Mouse (Mus musculus) cerebellum, adult 2 months (tissue): ENCODE measurements around the gene Uvrag. TPM values are rescaled to one million over a fixed set of nuclear protein-coding genes. Genes with fewer than 3 reads are reported as not detected.

Experiments used
- DNase-seq, 2 experiments: peaks; one replicate each; pipeline ENCODE4 v3.0.0; 2021
- H3K27ac ChIP-seq: fragments of 200-500 bp; 2 replicates; pipeline ENCODE4 v1.5.1; 2012; ENCODE audit warnings: low read length, control low read depth, inconsistent platforms; ENCODE audit not compliant: insufficient read depth
- H3K27me3 ChIP-seq: fragments of 200-500 bp; 2 replicates; pipeline ENCODE4 v1.6.1; 2012; ENCODE audit warnings: inconsistent platforms, mild to moderate bottlenecking, low read length, moderate library complexity; ENCODE audit not compliant: control insufficient read depth, insufficient read depth
- H3K4me1 ChIP-seq: fragments of 200-500 bp; 2 replicates; pipeline ENCODE4 v1.6.1; 2011; ENCODE audit warnings: low read length; ENCODE audit not compliant: control insufficient read depth, insufficient read depth
- H3K4me3 ChIP-seq: fragments of 200-500 bp; replicated peaks from 2 replicates; pipeline ENCODE3; 2011; ENCODE audit warnings: mild to moderate bottlenecking, low read depth, low read length, control low read depth; ENCODE audit not compliant: insufficient read depth
- CTCF ChIP-seq: fragments of 200-500 bp; IDR thresholded peaks from 2 replicates; pipeline ENCODE4 v1.5.1; 2011; ENCODE audit warnings: low read depth, mild to moderate bottlenecking, control low read depth, low read length, moderate library complexity, borderline replicate concordance; ENCODE audit not compliant: insufficient read depth
- POLR2A ChIP-seq: fragments of 200-500 bp; IDR thresholded peaks from 2 replicates; pipeline ENCODE4 v1.6.1; 2011; ENCODE audit warnings: low read length, control low read depth, borderline replicate concordance; ENCODE audit not compliant: insufficient read depth
- WGBS: fragments of 180-500 bp; shearing (Covaris S2); methylation state at CpG from one replicate; pipeline ENCODE4 v1.1.7; 2018; 5-methylcytosine and 5-hydroxymethylcytosine counted together
- polyA plus RNA-seq: library from polyadenylated mRNA; depleted of rRNA; stranded (reverse); fragments of >200 nt; gene quantifications from 2 replicates; pipeline ENCODE4 v1.2.3, GENCODE M21; 2012

Gene Uvrag
- polyA plus RNA-seq, 1 experiment = 19.2 TPM

GRCm38 (mm10) chr7:99154648-99155151 is 13.8 kb upstream of the Uvrag start:
- no peak for DNase-seq

GRCm38 (mm10) chr7:99153686-99154202 is 12.8 kb upstream of the Uvrag start:
- Histone ChIP-seq H3K4me1 (no peaks in the 10 kb centered on the region), H3K27me3 (no peaks in the 10 kb centered on the region), H3K4me3 (no peak overlapping the region), H3K27ac (no peak overlapping the region)
- whole genome bisulfite sequencing = 82% methylated on average over 11 of the region's 11 CpGs
- TF ChIP-seq CTCF (no peak), POLR2A (no peak)
- DNase-seq = no peak

More at GRCm38 (mm10) chr7:99154648-99155151, 13.8 kb upstream of the Uvrag start:
- TF ChIP-seq POLR2A (no peak), CTCF (no peak)
- Histone ChIP-seq H3K4me3 (no peak overlapping the region), H3K27me3 (no peaks in the 10 kb centered on the region), H3K4me1 (no peaks in the 10 kb centered on the region), H3K27ac (no peak overlapping the region)
- 59% methylated on average over 8 of the region's 8 CpGs for WGBS

- WGBS = 88% methylated on average over 8 of the region's 8 CpGs
- H3K4me3 ChIP-seq = no peak overlapping the region
- H3K27me3 ChIP-seq = no peaks in the 10 kb centered on the region
- DNase-seq = no peak
- H3K27ac ChIP-seq = no peak overlapping the region
- no peak for TF ChIP-seq POLR2A
- no peak for TF ChIP-seq CTCF
- no peaks in the 10 kb centered on the region for H3K4me1 ChIP-seq
These were observed 11.8 kb upstream of the Uvrag start for GRCm38 (mm10) chr7:99152756-99153155.

DNA sequence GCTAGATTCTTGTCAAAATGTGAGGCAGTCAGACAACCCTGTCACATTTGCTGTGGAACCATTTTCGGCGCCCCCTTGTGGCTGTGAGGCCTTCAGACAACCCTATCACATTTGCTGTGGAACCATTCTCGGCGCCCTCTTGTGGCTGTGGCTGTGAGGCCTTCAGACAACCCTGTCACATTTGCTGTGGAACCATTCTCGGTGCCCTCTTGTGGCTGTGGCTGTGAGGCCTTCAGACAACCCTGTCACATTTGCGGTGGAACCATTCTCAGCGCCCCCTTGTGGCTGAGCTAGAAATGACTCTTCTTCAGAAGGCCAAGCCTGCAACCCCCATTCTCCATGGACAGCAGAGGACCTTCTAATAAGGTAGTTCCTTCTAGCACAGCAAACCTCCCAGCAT is 10.4 kb upstream of the Uvrag start:
- Histone ChIP-seq H3K4me3 (no peak overlapping the region), H3K27ac (no peak overlapping the region), H3K4me1 (no peaks in the 10 kb centered on the region), H3K27me3 (no peaks in the 10 kb centered on the region)
- DNase-seq = peak; percentile 93 to 95
- TF ChIP-seq CTCF (peak; percentile 96), POLR2A (no peak)
- 3% methylated on average over 7 of the region's 7 CpGs for WGBS

GRCm38 (mm10) chr7:99149017-99149416 is 8.1 kb upstream of the Uvrag start:
- no peaks in the 10 kb centered on the region for H3K4me1 ChIP-seq
- no peak overlapping the region for H3K27ac ChIP-seq
- TF ChIP-seq CTCF = no peak
- H3K4me3 ChIP-seq = no peak overlapping the region
- no peaks in the 10 kb centered on the region for H3K27me3 ChIP-seq
- no peak for DNase-seq
- 70% methylated on average over 1 of the region's 1 CpGs for WGBS

DNA sequence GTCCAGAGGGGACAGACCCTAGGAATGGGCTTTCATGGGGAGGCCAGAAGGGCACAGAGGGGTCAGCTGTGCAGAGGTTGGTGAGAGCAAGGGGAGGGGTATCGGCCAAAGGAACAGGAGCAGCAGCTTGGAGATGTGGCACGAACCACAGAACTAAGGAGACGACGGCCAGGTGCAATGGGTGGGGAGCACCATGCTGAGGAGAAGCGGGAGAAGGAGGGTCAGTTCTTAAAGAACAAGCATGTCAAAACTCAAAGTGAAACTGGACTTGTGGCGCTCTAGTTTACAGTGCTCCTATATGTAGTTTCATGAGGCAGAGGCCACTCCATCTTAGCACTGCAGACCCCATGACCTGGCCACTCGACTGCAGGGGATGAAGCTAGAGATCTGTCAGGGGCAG is 6.6 kb upstream of the Uvrag start:
- TF ChIP-seq CTCF = no peak
- TF ChIP-seq POLR2A = no peak
- H3K27ac ChIP-seq = no peak overlapping the region
- 87% methylated on average over 7 of the region's 7 CpGs for WGBS
- no peaks in the 10 kb centered on the region for H3K4me1 ChIP-seq
- no peak overlapping the region for H3K4me3 ChIP-seq
- no peaks in the 10 kb centered on the region for H3K27me3 ChIP-seq
- DNase-seq = no peak

- no peak overlapping the region for H3K4me3 ChIP-seq
- no peaks in the 10 kb centered on the region for H3K4me1 ChIP-seq
- DNase-seq = no peak
- H3K27ac ChIP-seq = no peak overlapping the region
- H3K27me3 ChIP-seq = no peaks in the 10 kb centered on the region
- WGBS = 79% methylated on average over 7 of the region's 7 CpGs
- no peak for TF ChIP-seq POLR2A
- TF ChIP-seq CTCF = no peak
These were observed 6.0 kb upstream of the Uvrag start for GRCm38 (mm10) chr7:99146906-99147305.

- WGBS = 72% methylated on average over 7 of the region's 7 CpGs
- Histone ChIP-seq H3K4me1 (no peaks in the 10 kb centered on the region), H3K27ac (no peak overlapping the region), H3K4me3 (no peak overlapping the region), H3K27me3 (no peaks in the 10 kb centered on the region)
- DNase-seq = no peak
- no peak for TF ChIP-seq POLR2A
- no peak for TF ChIP-seq CTCF
These were observed 5.1 kb upstream of the Uvrag start for GRCm38 (mm10) chr7:99146011-99146410.
